Mouse (Mus musculus): ENCODE results near the gene Slc25a26. TPM values are rescaled to one million over a fixed set of nuclear protein-coding genes. Genes with fewer than 3 reads are reported as not detected.

Slc25a26 gene
- polyA plus RNA-seq, 1 experiment from 2014 or later = 8.1 TPM

DNA sequence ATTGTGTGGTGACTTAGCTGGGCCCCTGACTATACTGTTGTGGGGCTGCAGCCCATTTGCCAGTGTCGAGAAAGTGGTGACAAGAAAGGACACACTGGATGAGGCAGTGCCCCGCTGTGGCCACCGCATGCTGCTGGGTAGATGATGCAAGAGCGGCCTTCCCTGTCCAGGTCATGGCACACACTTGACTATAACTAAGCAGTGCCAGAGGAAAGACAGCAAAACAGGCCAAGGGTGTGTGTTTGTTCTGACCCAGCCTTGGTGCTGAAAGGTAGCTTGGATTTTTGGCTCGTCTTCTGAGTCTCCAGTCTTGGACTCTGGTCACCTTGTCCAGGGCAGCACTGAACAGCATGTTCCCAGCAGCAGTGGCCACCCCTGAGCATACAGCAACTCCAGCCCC is 101.0 kb downstream of the Slc25a26 start:
- H3K4me1 ChIP-seq = peaks cover 24% of the 10 kb centered on the region
- no peak overlapping the region for H3K4me3 ChIP-seq
- WGBS = 85% methylated on average over 5 of the region's 5 CpGs

DNA sequence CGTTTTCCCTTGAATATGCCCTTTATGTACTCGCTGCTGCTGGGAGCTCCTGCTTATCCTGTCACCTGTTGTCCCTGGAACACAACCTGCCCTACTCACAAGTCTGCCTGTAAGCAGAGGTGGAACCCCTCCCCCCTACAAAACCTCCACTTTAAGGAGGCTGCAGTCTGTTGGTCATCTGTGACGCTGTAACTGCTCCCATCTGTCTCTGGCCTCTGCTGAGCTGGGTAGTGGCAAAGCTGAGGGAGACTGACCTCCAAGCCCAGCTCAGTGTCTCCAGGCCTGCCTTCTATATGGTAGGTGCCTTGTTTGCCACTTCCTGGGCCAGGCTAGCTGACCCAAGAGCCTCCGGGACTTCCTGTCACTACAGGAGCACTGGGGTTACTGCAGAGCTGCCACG is 101.7 kb downstream of the Slc25a26 start:
- WGBS = 49% methylated on average over 5 of the region's 5 CpGs
- H3K9ac ChIP-seq = no peak overlapping the region
- ATAC-seq (ENCODE audit: insufficient number of reproducible peaks, insufficient read depth, low FRiP score, low TSS enrichment, low read depth) = no peak

More for the DNA sequence above, 101.0 kb downstream of the Slc25a26 start:
- no peak overlapping the region for H3K27ac ChIP-seq
- H3K9me3 ChIP-seq = no peaks in the 10 kb centered on the region
- no peak for ATAC-seq (ENCODE audit: insufficient number of reproducible peaks, insufficient read depth, low FRiP score, low TSS enrichment, low read depth)
- peaks cover 38% of the 10 kb centered on the region for H3K36me3 ChIP-seq
- H3K9ac ChIP-seq = no peak overlapping the region
- H3K27me3 ChIP-seq = peaks cover 5% of the 10 kb centered on the region; the same call in 1 of the 2 replicates
- H3K4me2 ChIP-seq = no peak overlapping the region

DNA sequence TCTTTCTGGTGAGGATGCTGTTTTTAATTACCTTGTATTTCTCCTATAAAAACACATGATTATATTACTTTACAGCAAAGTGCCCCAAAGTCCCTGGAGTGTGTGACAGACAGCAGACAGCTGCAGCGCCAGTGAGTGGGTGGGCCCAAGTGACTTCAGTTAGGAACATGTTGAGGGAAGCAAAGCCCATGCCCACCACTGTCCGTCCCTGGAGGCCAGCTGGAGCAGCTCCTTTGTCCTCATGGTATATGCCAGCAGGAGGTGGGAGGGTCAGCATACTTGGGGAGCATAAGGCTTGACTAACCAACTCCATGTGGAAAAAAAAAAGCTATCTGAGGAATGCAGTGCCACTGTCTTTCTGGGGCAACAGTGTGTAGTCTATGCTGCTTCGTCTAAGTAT is 103.9 kb downstream of the Slc25a26 start:
- peaks cover 5% of the 10 kb centered on the region; the same call in 1 of the 2 replicates for H3K27me3 ChIP-seq
- 28% methylated on average over 3 of the region's 3 CpGs for WGBS
- H3K27ac ChIP-seq = peak overlapping the region; percentile 51
- peaks cover 67% of the 10 kb centered on the region for H3K36me3 ChIP-seq
- no peak overlapping the region for H3K9ac ChIP-seq
- no peak for ATAC-seq (ENCODE audit: insufficient number of reproducible peaks, insufficient read depth, low FRiP score, low TSS enrichment, low read depth)
- H3K9me3 ChIP-seq = no peaks in the 10 kb centered on the region
- no peak overlapping the region for H3K4me3 ChIP-seq
- no peak overlapping the region for H3K4me2 ChIP-seq
- H3K4me1 ChIP-seq = peaks cover 19% of the 10 kb centered on the region

More for the DNA sequence above, 101.7 kb downstream of the Slc25a26 start:
- Histone ChIP-seq H3K4me1 (peaks cover 24% of the 10 kb centered on the region), H3K4me3 (no peak overlapping the region), H3K27me3 (peaks cover 5% of the 10 kb centered on the region; the same call in 1 of the 2 replicates), H3K9me3 (no peaks in the 10 kb centered on the region), H3K27ac (no peak overlapping the region), H3K36me3 (peaks cover 45% of the 10 kb centered on the region), H3K4me2 (no peak overlapping the region)

DNA sequence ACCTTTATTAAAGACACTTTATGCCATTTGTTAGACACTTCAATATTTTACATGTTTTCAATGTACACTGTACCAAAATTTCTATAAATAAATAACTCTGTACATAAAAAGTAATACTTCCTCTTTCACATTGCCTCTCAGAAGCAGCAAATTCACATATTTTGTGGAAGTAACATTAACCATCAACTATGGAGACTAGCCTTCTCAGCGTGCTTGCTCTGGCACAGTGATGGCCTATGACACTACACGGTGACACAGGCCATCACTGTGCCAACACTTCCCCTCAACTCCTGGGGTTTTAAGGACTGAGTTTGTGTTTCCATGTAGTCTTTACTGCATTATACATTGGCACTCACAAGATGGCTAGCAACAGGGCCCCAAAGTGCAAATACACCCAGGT is 104.4 kb downstream of the Slc25a26 start:
- Histone ChIP-seq H3K9ac (no peak overlapping the region), H3K27me3 (peaks cover 5% of the 10 kb centered on the region; the same call in 1 of the 2 replicates), H3K36me3 (peaks cover 72% of the 10 kb centered on the region), H3K4me3 (no peak overlapping the region), H3K4me2 (no peak overlapping the region), H3K4me1 (peaks cover 19% of the 10 kb centered on the region), H3K9me3 (no peaks in the 10 kb centered on the region), H3K27ac (0 out of 2 replicates have a peak overlapping the region, but pooled peaks have one; percentile 36)
- 86% methylated on average over 2 of the region's 2 CpGs for WGBS
- no peak for ATAC-seq (ENCODE audit: insufficient number of reproducible peaks, insufficient read depth, low FRiP score, low TSS enrichment, low read depth)

DNA sequence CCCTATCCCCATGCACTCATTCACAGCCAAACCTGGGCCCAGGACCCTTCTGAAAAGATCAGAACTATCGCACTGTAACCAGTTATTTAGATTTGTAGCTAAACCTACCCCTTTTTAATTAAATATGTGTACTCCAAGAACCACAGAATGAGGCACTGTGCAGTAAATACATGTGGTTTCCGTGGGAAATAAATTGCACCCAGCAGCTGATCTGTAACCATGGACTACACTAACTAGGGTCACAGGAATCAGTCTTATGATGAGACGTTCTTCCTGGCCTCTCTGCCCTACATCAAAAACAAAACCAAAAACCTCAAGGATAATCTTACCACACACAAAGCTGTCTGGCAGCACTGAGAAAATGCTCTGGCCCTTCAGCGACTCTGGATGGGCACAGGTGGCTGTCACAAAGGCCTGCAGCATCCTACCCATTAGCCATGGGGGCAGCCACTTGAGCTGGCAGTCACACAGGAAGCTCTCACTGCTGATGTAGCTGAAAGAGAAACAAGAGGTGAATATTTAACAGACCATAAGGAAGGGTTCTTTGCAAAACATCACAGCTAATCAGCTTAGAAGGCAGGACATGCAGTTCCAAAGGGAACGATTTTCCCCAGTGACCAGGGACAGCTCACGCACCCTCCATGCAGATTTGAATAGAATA is 113.2 kb downstream of the Slc25a26 start:
- Histone ChIP-seq H3K27me3 (no peaks in the 10 kb centered on the region), H3K4me3 (no peak overlapping the region), H3K27ac (no peak overlapping the region), H3K4me1 (peaks cover 13% of the 10 kb centered on the region; the same call in 1 of the 2 replicates), H3K4me2 (no peak overlapping the region), H3K9ac (no peak overlapping the region), H3K9me3 (no peaks in the 10 kb centered on the region), H3K36me3 (peaks cover 91% of the 10 kb centered on the region)
- no peak for ATAC-seq (ENCODE audit: insufficient number of reproducible peaks, insufficient read depth, low FRiP score, low TSS enrichment, low read depth)
- 54% methylated on average over 6 of the region's 6 CpGs for whole genome bisulfite sequencing

DNA sequence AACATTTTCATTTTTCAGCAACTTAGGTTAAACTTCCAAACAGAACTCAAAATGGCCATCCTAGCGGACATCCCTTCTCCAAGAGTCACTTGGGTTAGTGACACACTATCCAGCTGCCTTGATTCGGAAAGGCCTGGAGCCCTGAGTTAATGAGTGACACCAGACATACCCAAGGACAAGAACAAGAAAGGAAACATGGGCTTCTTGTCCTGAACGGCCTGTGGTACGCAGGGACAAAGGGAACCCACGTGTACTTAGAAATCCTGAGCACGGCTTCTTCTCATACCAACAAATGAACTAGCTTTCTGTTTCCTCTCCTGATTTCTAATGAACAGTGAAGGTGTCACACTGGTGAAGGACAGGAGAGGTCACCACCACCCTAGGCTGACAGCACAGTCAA is 114.2 kb downstream of the Slc25a26 start:
- Histone ChIP-seq H3K27me3 (no peaks in the 10 kb centered on the region), H3K4me1 (peaks cover 13% of the 10 kb centered on the region; the same call in 1 of the 2 replicates), H3K4me3 (no peak overlapping the region), H3K4me2 (no peak overlapping the region), H3K36me3 (peaks cover 89% of the 10 kb centered on the region), H3K9ac (no peak overlapping the region), H3K27ac (no peak overlapping the region), H3K9me3 (no peaks in the 10 kb centered on the region)
- ATAC-seq (ENCODE audit: insufficient number of reproducible peaks, insufficient read depth, low FRiP score, low TSS enrichment, low read depth) = no peak
- WGBS = 88% methylated on average over 6 of the region's 6 CpGs

DNA sequence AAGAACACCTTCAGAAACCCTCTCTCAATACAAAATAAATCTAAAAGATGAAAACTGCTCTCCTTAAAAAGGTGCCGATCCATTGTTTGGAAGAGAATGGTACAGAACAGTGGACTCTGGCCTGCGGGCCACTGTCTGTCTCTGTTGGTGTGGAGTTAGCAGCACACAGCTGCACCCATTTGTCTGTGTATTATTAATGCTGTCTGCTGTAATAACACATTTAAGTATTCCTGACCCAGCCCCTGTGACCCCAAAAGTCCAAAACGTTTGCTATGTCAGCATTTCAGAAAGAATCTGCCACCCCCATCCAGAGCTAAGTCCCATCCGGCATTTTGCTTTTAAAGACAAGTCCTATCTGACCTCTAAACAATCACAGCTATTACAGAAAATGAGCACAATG is 115.8 kb downstream of the Slc25a26 start:
- Histone ChIP-seq H3K9ac (no peak overlapping the region), H3K27me3 (no peaks in the 10 kb centered on the region), H3K4me1 (peaks cover 13% of the 10 kb centered on the region; the same call in 1 of the 2 replicates), H3K4me3 (no peak overlapping the region), H3K9me3 (no peaks in the 10 kb centered on the region), H3K36me3 (peaks cover 89% of the 10 kb centered on the region), H3K27ac (no peak overlapping the region), H3K4me2 (no peak overlapping the region)
- ATAC-seq (ENCODE audit: insufficient number of reproducible peaks, insufficient read depth, low FRiP score, low TSS enrichment, low read depth) = no peak
- WGBS = 81% methylated on average over 4 of the region's 4 CpGs

DNA sequence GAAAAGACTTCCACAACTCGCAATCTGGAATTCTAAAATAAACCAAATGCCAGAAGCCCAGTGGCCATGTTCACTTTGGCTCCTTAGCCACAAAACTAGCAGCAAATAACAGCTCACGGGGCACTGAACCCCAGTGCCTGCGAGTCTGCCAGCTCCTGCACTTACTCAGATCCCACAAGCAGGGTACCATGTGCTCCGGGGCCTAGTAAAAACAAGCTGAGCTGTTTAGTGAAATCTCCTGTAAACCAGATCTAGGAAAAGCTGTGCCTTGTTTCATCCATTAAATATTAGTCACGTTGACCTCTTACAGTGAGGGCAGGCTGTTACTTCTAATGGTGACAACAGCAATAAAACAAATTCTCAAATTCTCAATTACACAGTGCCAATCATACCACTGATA is 118.5 kb downstream of the Slc25a26 start:
- ATAC-seq (ENCODE audit: insufficient number of reproducible peaks, insufficient read depth, low FRiP score, low TSS enrichment, low read depth) = no peak
- Histone ChIP-seq H3K9me3 (no peaks in the 10 kb centered on the region), H3K4me3 (no peak overlapping the region), H3K27me3 (no peaks in the 10 kb centered on the region), H3K27ac (no peak overlapping the region), H3K36me3 (peaks cover 86% of the 10 kb centered on the region), H3K4me1 (peaks cover 2% of the 10 kb centered on the region; the same call in 1 of the 2 replicates), H3K9ac (no peak overlapping the region), H3K4me2 (no peak overlapping the region)
- WGBS = 81% methylated on average over 5 of the region's 5 CpGs

DNA sequence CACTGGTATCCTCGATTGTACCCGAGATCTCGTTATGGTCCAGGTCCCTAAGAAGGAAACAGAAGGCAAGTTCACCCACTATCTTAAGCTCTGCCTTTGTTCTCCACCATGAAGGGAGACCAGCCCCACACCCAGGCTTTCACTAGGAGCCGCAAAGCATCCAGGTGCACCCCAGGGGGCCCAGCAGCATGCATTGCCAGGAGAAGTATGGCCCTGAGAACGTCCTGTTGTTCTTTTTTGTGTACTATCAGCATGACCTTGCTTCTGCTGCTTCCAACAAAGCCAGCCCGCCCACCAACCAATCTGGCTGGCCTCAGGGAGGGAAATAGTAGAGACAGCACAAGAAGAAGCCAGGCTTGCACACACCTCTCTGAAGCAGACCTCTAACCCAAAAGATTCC is 120.2 kb downstream of the Slc25a26 start:
- no peak overlapping the region for H3K27ac ChIP-seq
- H3K36me3 ChIP-seq = peaks cover 90% of the 10 kb centered on the region
- no peaks in the 10 kb centered on the region for H3K9me3 ChIP-seq
- no peak overlapping the region for H3K4me3 ChIP-seq
- no peaks in the 10 kb centered on the region for H3K4me1 ChIP-seq
- H3K27me3 ChIP-seq = no peaks in the 10 kb centered on the region
- no peak overlapping the region for H3K4me2 ChIP-seq
- H3K9ac ChIP-seq = no peak overlapping the region
- 75% methylated on average over 6 of the region's 6 CpGs for WGBS
- ATAC-seq (ENCODE audit: insufficient number of reproducible peaks, insufficient read depth, low FRiP score, low TSS enrichment, low read depth) = no peak

DNA sequence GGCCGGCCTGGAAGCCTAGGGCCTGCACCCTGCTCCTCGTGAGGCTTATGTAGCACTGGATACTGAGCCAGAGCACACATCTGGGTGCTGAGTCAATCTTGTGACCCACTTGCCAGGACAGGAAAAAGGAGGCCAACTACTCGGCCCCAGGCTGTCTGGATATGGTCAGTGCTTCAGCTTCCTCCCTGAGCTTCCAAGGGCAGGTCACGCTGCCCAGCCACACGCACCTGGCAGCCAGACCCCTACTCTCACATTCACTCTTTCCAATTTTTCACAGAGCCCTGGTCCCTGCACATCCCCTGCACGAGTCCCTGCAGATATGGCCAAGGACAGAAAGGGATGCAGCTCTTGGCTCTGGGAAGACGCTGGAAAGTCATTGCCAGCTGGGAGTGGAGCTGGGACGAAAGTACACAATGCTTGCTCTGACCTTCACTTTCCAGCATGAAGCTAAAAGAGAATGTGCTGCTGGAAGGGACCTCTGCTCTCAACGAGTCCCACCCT is 120.7 kb downstream of the Slc25a26 start:
- no peak overlapping the region for H3K9ac ChIP-seq
- ATAC-seq (ENCODE audit: insufficient number of reproducible peaks, insufficient read depth, low FRiP score, low TSS enrichment, low read depth) = no peak
- H3K9me3 ChIP-seq = no peaks in the 10 kb centered on the region
- H3K36me3 ChIP-seq = peaks cover 86% of the 10 kb centered on the region
- H3K27me3 ChIP-seq = no peaks in the 10 kb centered on the region
- no peak overlapping the region for H3K4me2 ChIP-seq
- no peaks in the 10 kb centered on the region for H3K4me1 ChIP-seq
- 70% methylated on average over 9 of the region's 9 CpGs for WGBS
- H3K27ac ChIP-seq = no peak overlapping the region
- H3K4me3 ChIP-seq = no peak overlapping the region

DNA sequence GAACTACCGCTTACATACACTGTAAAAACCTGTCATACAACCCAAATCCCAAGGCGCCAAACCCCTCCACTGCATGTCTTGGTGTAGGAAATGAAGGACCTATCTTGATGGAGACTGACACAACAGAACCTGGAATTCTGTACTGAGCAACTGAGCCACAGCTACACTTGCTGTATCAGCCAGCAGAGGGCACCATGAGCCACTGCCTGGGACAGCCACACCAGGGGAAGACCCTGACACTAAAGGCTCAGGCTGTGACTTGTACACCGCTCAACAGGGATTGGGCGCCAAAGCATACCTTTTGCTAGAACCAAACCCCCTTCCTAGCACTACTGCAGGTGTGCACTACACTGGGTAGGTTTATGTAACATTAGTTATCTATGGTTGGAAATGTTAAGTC is 122.9 kb downstream of the Slc25a26 start:
- 71% methylated on average over 4 of the region's 4 CpGs for WGBS
- no peak for ATAC-seq (ENCODE audit: insufficient number of reproducible peaks, insufficient read depth, low FRiP score, low TSS enrichment, low read depth)
- H3K36me3 ChIP-seq = peaks cover 72% of the 10 kb centered on the region

DNA sequence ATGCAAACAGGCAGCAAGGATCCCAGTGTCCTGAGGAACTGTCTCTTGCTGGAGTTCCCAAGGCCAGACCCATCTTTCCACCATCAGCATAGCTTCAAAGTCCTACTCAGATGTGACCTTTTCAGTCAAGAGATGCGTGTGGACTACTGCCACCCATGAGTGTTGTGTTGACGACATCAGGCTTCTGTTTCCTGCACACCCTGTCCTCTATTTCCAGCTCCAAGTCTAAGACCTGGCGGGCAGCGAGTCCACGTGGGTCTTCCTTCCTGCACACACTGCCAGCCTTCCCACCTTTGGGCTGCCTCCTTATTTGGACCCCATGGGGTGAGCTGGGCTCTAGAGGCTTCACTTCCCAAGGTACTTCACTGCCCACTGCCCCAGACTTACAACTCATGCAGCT is 124.4 kb downstream of the Slc25a26 start:
- Histone ChIP-seq H3K27ac (no peak overlapping the region), H3K9me3 (no peaks in the 10 kb centered on the region), H3K4me3 (no peak overlapping the region), H3K4me1 (peaks cover 18% of the 10 kb centered on the region), H3K4me2 (no peak overlapping the region), H3K36me3 (peaks cover 69% of the 10 kb centered on the region), H3K27me3 (no peaks in the 10 kb centered on the region), H3K9ac (no peak overlapping the region)
- no peak for ATAC-seq (ENCODE audit: insufficient number of reproducible peaks, insufficient read depth, low FRiP score, low TSS enrichment, low read depth)
- 88% methylated on average over 5 of the region's 5 CpGs for WGBS

More for the DNA sequence above, 122.9 kb downstream of the Slc25a26 start:
- peaks cover 11% of the 10 kb centered on the region for H3K4me1 ChIP-seq
- no peaks in the 10 kb centered on the region for H3K27me3 ChIP-seq
- no peaks in the 10 kb centered on the region for H3K9me3 ChIP-seq
- no peak overlapping the region for H3K4me3 ChIP-seq
- H3K4me2 ChIP-seq = no peak overlapping the region
- no peak overlapping the region for H3K9ac ChIP-seq
- H3K27ac ChIP-seq = no peak overlapping the region

Measured in embryonic facial prominence, embryonic 13.5 days (tissue).